Mouse (Mus musculus) heart, embryonic 15.5 days (tissue): ENCODE data around the gene Tmem150c. TPM values are rescaled to one million over a fixed set of nuclear protein-coding genes. Genes with fewer than 3 reads are reported as not detected.

Experiments used
- ATAC-seq: fragments of 200-750 bp; cut with Nextera tagmentation; replicated peaks from 2 replicates; pipeline ENCODE4 v1.8.0; 2017; ENCODE audit warnings: low read depth, moderate TSS enrichment; ENCODE audit not compliant: insufficient number of reproducible peaks, insufficient read depth, low FRiP score
- H3K27ac ChIP-seq: fragments of 300-500 bp; sonication (generic); 2 replicates; pipeline ENCODE4 v1.5.1; 2015; ENCODE audit warnings: mild to moderate bottlenecking, inconsistent platforms
- H3K27me3 ChIP-seq: fragments of 300-500 bp; sonication (generic); 2 replicates; pipeline ENCODE4 v1.6.1; 2015; ENCODE audit warnings: inconsistent platforms
- H3K36me3 ChIP-seq: fragments of 300-500 bp; sonication (generic); 2 replicates; pipeline ENCODE4 v1.6.1; 2015; ENCODE audit warnings: mild to moderate bottlenecking, inconsistent platforms
- H3K4me1 ChIP-seq: fragments of 300-500 bp; sonication (generic); replicated peaks from 2 replicates; pipeline ENCODE4 v1.6.1; 2015; ENCODE audit warnings: inconsistent platforms
- H3K4me2 ChIP-seq: fragments of 300-500 bp; sonication (generic); 2 replicates; pipeline ENCODE4 v1.6.1; 2015; ENCODE audit warnings: inconsistent platforms, mild to moderate bottlenecking, moderate library complexity
- H3K4me3 ChIP-seq: fragments of 300-500 bp; sonication (generic); 2 replicates; pipeline ENCODE4 v1.5.1; 2015; ENCODE audit warnings: mild to moderate bottlenecking, inconsistent platforms
- H3K9ac ChIP-seq: fragments of 300-500 bp; sonication (generic); 2 replicates; pipeline ENCODE4 v1.6.1; 2015; ENCODE audit warnings: mild to moderate bottlenecking, inconsistent platforms
- H3K9me3 ChIP-seq: fragments of 300-500 bp; sonication (generic); replicated peaks from 2 replicates; pipeline ENCODE4 v1.6.1; 2016; ENCODE audit warnings: inconsistent platforms
- WGBS: fragments of 180-500 bp; shearing (Covaris S2); methylation state at CpG from one replicate; pipeline ENCODE4 v1.1.7; 2015; ENCODE audit warnings: mixed read lengths; 5-methylcytosine and 5-hydroxymethylcytosine counted together
- polyA plus RNA-seq: library from polyadenylated mRNA; unstranded; fragments of >200 nt; fragmentation: Nextera tagmentation; extraction: Ambion mirVana; gene quantifications from 2 replicates; pipeline ENCODE4 v1.2.1, GENCODE M21; 2015

Gene Tmem150c
- polyA plus RNA-seq, 1 experiment from 2014 or later = 2.0 TPM

DNA sequence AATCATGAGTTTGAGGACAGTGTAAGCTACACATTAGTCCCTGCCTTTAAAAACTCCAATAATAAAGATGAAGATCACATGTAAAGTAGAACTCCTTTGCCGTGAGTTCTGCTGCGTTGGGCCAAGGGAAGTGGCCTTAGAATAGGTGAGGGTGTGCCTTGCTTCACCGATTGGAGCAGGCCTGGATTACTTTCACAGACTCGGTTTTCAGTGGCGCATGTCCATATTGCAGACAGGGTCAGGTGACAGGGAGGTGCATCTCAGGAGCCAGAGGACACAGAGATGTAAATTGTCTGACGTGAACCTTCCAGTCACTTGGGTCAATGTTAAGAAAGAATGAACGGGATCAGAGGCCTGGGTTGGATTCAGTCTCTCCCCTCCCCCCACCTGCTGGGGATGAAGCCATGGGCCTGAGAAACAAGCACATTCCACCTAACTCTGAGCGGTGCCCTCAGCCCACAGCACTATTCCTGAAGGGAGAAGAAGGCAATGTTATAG lies 112.4 kb downstream of the Tmem150c start:
- Histone ChIP-seq H3K9me3 (no peaks in the 10 kb centered on the region), H3K27ac (no peak overlapping the region), H3K36me3 (no peaks in the 10 kb centered on the region), H3K4me1 (peaks cover 35% of the 10 kb centered on the region), H3K4me3 (no peak overlapping the region), H3K4me2 (no peak overlapping the region), H3K9ac (no peak overlapping the region), H3K27me3 (no peaks in the 10 kb centered on the region)
- ATAC-seq = no peak
- 55% methylated on average over 8 of the region's 8 CpGs for WGBS

- WGBS = 79% methylated on average over 3 of the region's 3 CpGs
Observed at GRCm38 (mm10) chr5:100046096-100046495, 113.5 kb downstream of the Tmem150c start.

DNA sequence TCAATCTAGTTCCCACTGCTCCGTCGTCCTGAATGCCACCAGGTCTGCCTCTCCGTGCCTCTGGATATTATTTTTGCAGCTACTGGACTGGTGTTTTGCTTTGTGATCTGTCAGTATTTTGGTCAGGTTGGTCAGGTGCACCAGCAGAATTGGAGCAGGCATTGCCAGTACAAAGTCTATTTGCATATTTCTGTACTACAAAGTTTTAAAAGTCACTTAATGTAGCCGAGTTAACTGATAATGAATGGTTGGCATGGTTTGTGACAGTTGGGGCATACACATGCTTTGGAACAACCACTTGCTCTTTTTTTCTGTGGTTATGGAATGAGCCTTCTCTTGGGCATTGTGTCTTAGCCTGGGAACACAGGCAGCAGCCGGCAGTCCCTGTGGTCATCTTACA lies 115.0 kb downstream of the Tmem150c start:
- H3K9me3 ChIP-seq = no peaks in the 10 kb centered on the region
- no peak overlapping the region for H3K27ac ChIP-seq
- H3K4me2 ChIP-seq = no peak overlapping the region
- H3K9ac ChIP-seq = no peak overlapping the region
- 68% methylated on average over 5 of the region's 5 CpGs for WGBS
- no peak overlapping the region for H3K4me3 ChIP-seq
- H3K36me3 ChIP-seq = no peaks in the 10 kb centered on the region
- no peaks in the 10 kb centered on the region for H3K27me3 ChIP-seq
- ATAC-seq = no peak
- peaks cover 47% of the 10 kb centered on the region for H3K4me1 ChIP-seq

More at GRCm38 (mm10) chr5:100046096-100046495, 113.5 kb downstream of the Tmem150c start:
- no peak overlapping the region for H3K27ac ChIP-seq
- no peak overlapping the region for H3K4me2 ChIP-seq
- H3K27me3 ChIP-seq = no peaks in the 10 kb centered on the region
- no peak for ATAC-seq
- no peaks in the 10 kb centered on the region for H3K36me3 ChIP-seq
- peaks cover 42% of the 10 kb centered on the region for H3K4me1 ChIP-seq
- H3K9me3 ChIP-seq = no peaks in the 10 kb centered on the region
- H3K4me3 ChIP-seq = no peak overlapping the region
- no peak overlapping the region for H3K9ac ChIP-seq

DNA sequence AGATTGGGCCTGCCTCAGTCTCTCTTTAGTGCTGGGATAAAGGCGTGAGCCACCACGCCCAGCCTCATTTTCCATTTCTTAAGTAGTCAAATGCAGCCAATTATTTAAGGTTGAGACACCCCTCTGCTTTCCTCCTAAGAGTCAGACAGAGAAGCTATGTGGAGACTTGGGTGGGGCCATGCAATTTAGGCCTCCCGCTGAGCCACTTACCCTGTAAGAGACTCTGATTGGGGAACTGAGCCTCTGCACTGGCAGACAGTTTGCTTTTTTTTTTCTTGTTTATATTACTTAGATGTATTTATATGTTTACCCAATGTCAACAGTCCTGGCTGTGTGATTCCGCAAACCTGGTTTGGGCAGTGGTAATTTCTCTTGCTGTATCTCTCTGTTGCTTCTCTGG lies 115.6 kb downstream of the Tmem150c start:
- H3K36me3 ChIP-seq = no peaks in the 10 kb centered on the region
- H3K4me3 ChIP-seq = no peak overlapping the region
- no peaks in the 10 kb centered on the region for H3K27me3 ChIP-seq
- no peak overlapping the region for H3K27ac ChIP-seq
- 80% methylated on average over 4 of the region's 4 CpGs for WGBS
- H3K9ac ChIP-seq = no peak overlapping the region
- H3K4me2 ChIP-seq = no peak overlapping the region
- peaks cover 47% of the 10 kb centered on the region for H3K4me1 ChIP-seq
- no peaks in the 10 kb centered on the region for H3K9me3 ChIP-seq
- ATAC-seq = no peak

DNA sequence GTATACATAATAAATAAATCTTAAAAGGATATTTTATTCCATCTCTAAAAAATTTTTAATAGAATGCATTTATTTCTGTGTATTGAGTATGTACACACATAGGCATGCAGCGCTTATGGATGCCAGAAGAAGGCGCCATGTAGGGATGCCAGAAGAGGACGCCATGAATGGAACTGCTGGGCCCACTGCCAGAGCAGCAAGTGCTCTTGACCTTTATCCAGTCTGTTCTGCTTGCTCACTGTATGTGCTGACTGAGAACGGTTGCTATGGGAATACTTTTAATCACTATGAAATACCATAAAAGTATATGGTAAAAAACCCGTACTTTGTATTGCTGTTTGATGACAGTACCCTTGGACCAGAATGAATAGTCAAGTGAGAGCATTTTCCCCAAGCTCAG lies 116.2 kb downstream of the Tmem150c start:
- H3K36me3 ChIP-seq = no peaks in the 10 kb centered on the region
- no peak overlapping the region for H3K4me3 ChIP-seq
- no peaks in the 10 kb centered on the region for H3K9me3 ChIP-seq
- H3K27me3 ChIP-seq = no peaks in the 10 kb centered on the region
- peaks cover 46% of the 10 kb centered on the region for H3K4me1 ChIP-seq
- H3K9ac ChIP-seq = no peak overlapping the region
- H3K4me2 ChIP-seq = no peak overlapping the region
- no peak for ATAC-seq
- H3K27ac ChIP-seq = no peak overlapping the region
- 50% methylated on average over 5 of the region's 5 CpGs for WGBS

DNA sequence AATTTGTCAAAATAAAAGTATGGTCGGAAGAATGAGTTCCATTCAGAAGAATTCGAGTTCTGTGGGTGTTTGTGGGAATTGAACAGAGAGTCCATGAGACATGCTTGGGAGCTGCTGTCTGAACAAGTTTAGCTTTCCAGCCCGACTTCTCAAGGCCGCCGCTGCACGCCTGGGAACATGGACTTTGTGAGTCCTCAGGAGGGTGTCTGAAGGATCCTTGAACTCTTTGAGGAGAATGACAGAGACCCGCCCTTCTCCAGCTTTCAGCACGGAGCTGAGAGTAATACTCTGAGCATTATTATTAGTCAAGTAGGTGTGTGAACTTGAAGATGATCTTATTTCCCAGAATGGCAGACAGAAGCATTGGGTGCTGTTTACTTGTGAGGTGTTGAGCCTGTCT lies 117.1 kb downstream of the Tmem150c start:
- Histone ChIP-seq H3K9me3 (no peaks in the 10 kb centered on the region), H3K4me1 (peaks cover 38% of the 10 kb centered on the region), H3K9ac (no peak overlapping the region), H3K27me3 (no peaks in the 10 kb centered on the region), H3K4me2 (no peak overlapping the region), H3K36me3 (no peaks in the 10 kb centered on the region), H3K4me3 (no peak overlapping the region), H3K27ac (no peak overlapping the region)
- ATAC-seq = no peak
- WGBS = 91% methylated on average over 8 of the region's 8 CpGs

DNA sequence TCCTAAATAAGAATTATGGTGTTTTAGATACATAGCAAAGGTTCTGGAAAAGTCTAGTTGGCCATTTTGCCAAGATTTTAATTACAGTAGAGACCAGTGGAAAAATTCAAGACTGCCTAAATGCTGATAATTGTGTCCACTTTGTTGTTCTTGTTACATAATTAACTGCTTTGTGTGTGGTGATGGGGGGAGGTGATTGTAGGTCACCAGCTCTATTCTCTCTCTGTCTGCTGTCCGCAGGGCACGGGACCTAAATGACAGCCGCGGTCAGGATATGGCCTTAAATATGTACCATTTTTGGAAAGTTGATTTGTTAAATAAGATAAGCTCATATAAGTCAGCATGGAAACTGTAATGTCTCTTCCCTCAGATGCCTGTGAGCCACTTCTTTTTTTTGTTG lies 118.3 kb downstream of the Tmem150c start:
- Histone ChIP-seq H3K4me1 (peaks cover 39% of the 10 kb centered on the region), H3K4me2 (peak overlapping the region; percentile 83; the same call in 1 of the 2 replicates), H3K27ac (no peak overlapping the region), H3K27me3 (no peaks in the 10 kb centered on the region), H3K9me3 (no peaks in the 10 kb centered on the region), H3K36me3 (0 out of 2 replicates have a peak, but pooled peaks cover 2% of the 10 kb centered on the region), H3K9ac (no peak overlapping the region), H3K4me3 (no peak overlapping the region)
- 73% methylated on average over 4 of the region's 4 CpGs for WGBS
- no peak for ATAC-seq

- Histone ChIP-seq H3K9me3 (no peaks in the 10 kb centered on the region), H3K9ac (peak overlapping the region; percentile 95), H3K4me3 (peak overlapping the region; percentile 76), H3K4me2 (peak overlapping the region; percentile 83), H3K27me3 (no peaks in the 10 kb centered on the region), H3K4me1 (peaks cover 43% of the 10 kb centered on the region), H3K27ac (peak overlapping the region; percentile 96), H3K36me3 (peaks cover 6% of the 10 kb centered on the region; the same call in 1 of the 2 replicates)
- under 1% methylated on average over 19 of the region's 19 CpGs for WGBS
- ATAC-seq = no peak
Observed at GRCm38 (mm10) chr5:100040281-100040784, 119.3 kb downstream of the Tmem150c start.

GRCm38 (mm10) chr5:100039602-100040142 lies 119.9 kb downstream of the Tmem150c start, which contains the start of the genes Hnrnpdl and Enoph1:
TSS of gene Hnrnpdl (minus strand) at chr5:100039664.
TSS of gene Enoph1 (plus strand) at chr5:100039985.
- H3K27ac ChIP-seq = peak within 1 kb of the TSS; percentile 96
- WGBS = under 1% methylated on average over 57 of the region's 57 CpGs
- peak; percentile 85 for ATAC-seq
- peaks cover 47% of the 10 kb centered on the region for H3K4me1 ChIP-seq
- H3K9ac ChIP-seq = peak within 1 kb of the TSS; percentile 95
- H3K27me3 ChIP-seq = no peaks in the 10 kb centered on the region
- peaks cover 11% of the 10 kb centered on the region for H3K36me3 ChIP-seq
- no peaks in the 10 kb centered on the region for H3K9me3 ChIP-seq
- peak within 1 kb of the TSS; percentile 88 for H3K4me2 ChIP-seq
- H3K4me3 ChIP-seq = peak within 1 kb of the TSS; percentile 76

GRCm38 (mm10) chr5:100038714-100039601 lies 120.7 kb downstream of the Tmem150c start:
- ATAC-seq = peak; percentile 77
- WGBS = 0% methylated on average over 112 of the region's 113 CpGs
- Histone ChIP-seq H3K4me3 (peak overlapping the region; percentile 76), H3K27ac (peak overlapping the region; percentile 96), H3K27me3 (no peaks in the 10 kb centered on the region), H3K9me3 (no peaks in the 10 kb centered on the region), H3K4me2 (peak overlapping the region; percentile 88), H3K9ac (peak overlapping the region; percentile 95), H3K4me1 (peaks cover 42% of the 10 kb centered on the region), H3K36me3 (peaks cover 18% of the 10 kb centered on the region)

- Histone ChIP-seq H3K4me2 (peak overlapping the region; percentile 88), H3K4me1 (peaks cover 36% of the 10 kb centered on the region), H3K36me3 (peaks cover 22% of the 10 kb centered on the region), H3K27ac (peak overlapping the region; percentile 96), H3K9me3 (no peaks in the 10 kb centered on the region), H3K27me3 (no peaks in the 10 kb centered on the region), H3K4me3 (peak overlapping the region; percentile 76), H3K9ac (peak overlapping the region; percentile 95)
- WGBS = 1% methylated on average over 41 of the region's 45 CpGs
- peak; percentile 38 for ATAC-seq
Observed at GRCm38 (mm10) chr5:100037965-100038713, 121.5 kb downstream of the Tmem150c start.
